Mouse (Mus musculus): Measurements from ENCODE around the gene Faap20. TPM values are rescaled to one million over a fixed set of nuclear protein-coding genes. Genes with fewer than 3 reads are reported as not detected.

Faap20 gene
- polyA plus RNA-seq, 1 experiment from 2014 or later = 70.4 TPM

- Histone ChIP-seq H3K27ac (ENCODE audit: low read length) (peak overlapping the region; percentile 18; the same call in 1 of the 2 replicates), H3K9me3 (ENCODE audit: control insufficient read depth, low read length) (no peaks in the 10 kb centered on the region), H3K4me1 (ENCODE audit: control insufficient read depth, insufficient read depth, low read length) (peaks cover 63% of the 10 kb centered on the region), H3K9ac (ENCODE audit: low read depth, low read length) (peak overlapping the region; percentile 94), H3K36me3 (ENCODE audit: control insufficient read depth, insufficient read depth, low read length) (no peaks in the 10 kb centered on the region), H3K27me3 (replicated peaks; ENCODE audit: control insufficient read depth, insufficient read depth, low read length) (no peaks in the 10 kb centered on the region), H3K4me3 (ENCODE audit: low read length) (peak overlapping the region; percentile 84), H3K4me2 (ENCODE audit: low read depth, low read length) (peak overlapping the region; percentile 99)
- ATAC-seq = no peak
- 37% methylated on average over 12 of the region's 12 CpGs for WGBS
These were observed 30.1 kb upstream of the Faap20 start for GRCm38 (mm10) chr4:155219271-155220212.

- Histone ChIP-seq H3K4me3 (ENCODE audit: low read length) (peak overlapping the region; percentile 84), H3K9ac (ENCODE audit: low read depth, low read length) (peak overlapping the region; percentile 94), H3K27ac (ENCODE audit: low read length) (peak overlapping the region; percentile 79), H3K9me3 (ENCODE audit: control insufficient read depth, low read length) (no peaks in the 10 kb centered on the region), H3K4me1 (ENCODE audit: control insufficient read depth, insufficient read depth, low read length) (peaks cover 54% of the 10 kb centered on the region), H3K36me3 (ENCODE audit: control insufficient read depth, insufficient read depth, low read length) (no peaks in the 10 kb centered on the region), H3K27me3 (replicated peaks; ENCODE audit: control insufficient read depth, insufficient read depth, low read length) (no peaks in the 10 kb centered on the region), H3K4me2 (ENCODE audit: low read depth, low read length) (peak overlapping the region; percentile 99)
- 4% methylated on average over 14 of the region's 14 CpGs for WGBS
- ATAC-seq = no peak
These were observed 29.1 kb upstream of the Faap20 start for GRCm38 (mm10) chr4:155220213-155221100.

GRCm38 (mm10) chr4:155221106-155221505, 28.5 kb upstream of the Faap20 start:
- Histone ChIP-seq H3K4me1 (ENCODE audit: control insufficient read depth, insufficient read depth, low read length) (peaks cover 47% of the 10 kb centered on the region), H3K9me3 (ENCODE audit: control insufficient read depth, low read length) (no peaks in the 10 kb centered on the region), H3K36me3 (ENCODE audit: control insufficient read depth, insufficient read depth, low read length) (no peaks in the 10 kb centered on the region), H3K27ac (ENCODE audit: low read length) (peak overlapping the region; percentile 79), H3K4me2 (ENCODE audit: low read depth, low read length) (peak overlapping the region; percentile 99), H3K4me3 (ENCODE audit: low read length) (peak overlapping the region; percentile 84), H3K9ac (ENCODE audit: low read depth, low read length) (peak overlapping the region; percentile 94), H3K27me3 (replicated peaks; ENCODE audit: control insufficient read depth, insufficient read depth, low read length) (no peaks in the 10 kb centered on the region)
- no peak for ATAC-seq
- WGBS = 1% methylated on average over 7 of the region's 7 CpGs

GRCm38 (mm10) chr4:155221599-155222551, 27.7 kb upstream of the Faap20 start:
- no peak for ATAC-seq
- H3K4me3 ChIP-seq (ENCODE audit: low read length) = peak overlapping the region; percentile 84
- H3K4me1 ChIP-seq (ENCODE audit: control insufficient read depth, insufficient read depth, low read length) = peaks cover 39% of the 10 kb centered on the region
- H3K9me3 ChIP-seq (ENCODE audit: control insufficient read depth, low read length) = no peaks in the 10 kb centered on the region
- no peaks in the 10 kb centered on the region for H3K36me3 ChIP-seq (ENCODE audit: control insufficient read depth, insufficient read depth, low read length)
- peak overlapping the region; percentile 79 for H3K27ac ChIP-seq (ENCODE audit: low read length)
- peak overlapping the region; percentile 99 for H3K4me2 ChIP-seq (ENCODE audit: low read depth, low read length)
- peak overlapping the region; percentile 94 for H3K9ac ChIP-seq (ENCODE audit: low read depth, low read length)
- H3K27me3 ChIP-seq (replicated peaks; ENCODE audit: control insufficient read depth, insufficient read depth, low read length) = no peaks in the 10 kb centered on the region
- WGBS = under 1% methylated on average over 92 of the region's 93 CpGs

GRCm38 (mm10) chr4:155222552-155222840, 27.1 kb upstream of the Faap20 start, which contains the start of gene Ski:
TSS of gene Ski (minus strand) at chr4:155222592.
- Histone ChIP-seq H3K36me3 (ENCODE audit: control insufficient read depth, insufficient read depth, low read length) (no peaks in the 10 kb centered on the region), H3K9ac (ENCODE audit: low read depth, low read length) (peak within 1 kb of the TSS; percentile 94), H3K4me1 (ENCODE audit: control insufficient read depth, insufficient read depth, low read length) (peaks cover 33% of the 10 kb centered on the region), H3K27me3 (replicated peaks; ENCODE audit: control insufficient read depth, insufficient read depth, low read length) (no peaks in the 10 kb centered on the region), H3K4me2 (ENCODE audit: low read depth, low read length) (peak within 1 kb of the TSS; percentile 99), H3K27ac (ENCODE audit: low read length) (peak within 1 kb of the TSS; percentile 94), H3K4me3 (ENCODE audit: low read length) (peak within 1 kb of the TSS; percentile 84), H3K9me3 (ENCODE audit: control insufficient read depth, low read length) (no peaks in the 10 kb centered on the region)
- ATAC-seq = no peak
- WGBS = 2% methylated on average over 29 of the region's 63 CpGs

GRCm38 (mm10) chr4:155222841-155223593, 26.6 kb upstream of the Faap20 start:
- H3K36me3 ChIP-seq (ENCODE audit: control insufficient read depth, insufficient read depth, low read length) = no peaks in the 10 kb centered on the region
- H3K9me3 ChIP-seq (ENCODE audit: control insufficient read depth, low read length) = no peaks in the 10 kb centered on the region
- H3K4me1 ChIP-seq (ENCODE audit: control insufficient read depth, insufficient read depth, low read length) = peaks cover 28% of the 10 kb centered on the region
- no peaks in the 10 kb centered on the region for H3K27me3 ChIP-seq (replicated peaks; ENCODE audit: control insufficient read depth, insufficient read depth, low read length)
- H3K9ac ChIP-seq (ENCODE audit: low read depth, low read length) = peak overlapping the region; percentile 94
- WGBS = under 1% methylated on average over 75 of the region's 116 CpGs
- H3K4me3 ChIP-seq (ENCODE audit: low read length) = peak overlapping the region; percentile 84
- peak overlapping the region; percentile 99 for H3K4me2 ChIP-seq (ENCODE audit: low read depth, low read length)
- ATAC-seq = peak; percentile 98
- H3K27ac ChIP-seq (ENCODE audit: low read length) = peak overlapping the region; percentile 94

GRCm38 (mm10) chr4:155223594-155224528, 25.7 kb upstream of the Faap20 start:
- Histone ChIP-seq H3K36me3 (ENCODE audit: control insufficient read depth, insufficient read depth, low read length) (no peaks in the 10 kb centered on the region), H3K4me2 (ENCODE audit: low read depth, low read length) (peak overlapping the region; percentile 65), H3K27ac (ENCODE audit: low read length) (peak overlapping the region; percentile 94), H3K9me3 (ENCODE audit: control insufficient read depth, low read length) (no peaks in the 10 kb centered on the region), H3K9ac (ENCODE audit: low read depth, low read length) (peak overlapping the region; percentile 83), H3K4me1 (ENCODE audit: control insufficient read depth, insufficient read depth, low read length) (peaks cover 19% of the 10 kb centered on the region), H3K27me3 (replicated peaks; ENCODE audit: control insufficient read depth, insufficient read depth, low read length) (no peaks in the 10 kb centered on the region), H3K4me3 (ENCODE audit: low read length) (peak overlapping the region; percentile 45)
- 33% methylated on average over 20 of the region's 20 CpGs for WGBS
- no peak for ATAC-seq
